Mouse (Mus musculus) kidney, adult 2 months (tissue): ENCODE data around the gene Elovl6.

Source experiments
- CTCF ChIP-seq: fragments of 200-500 bp; conservative IDR thresholded peaks from 2 replicates; pipeline ENCODE4 v1.5.1; 2011; ENCODE audit warnings: low read depth, mild to moderate bottlenecking, control low read depth, low read length, moderate library complexity, mixed read lengths; ENCODE audit not compliant: insufficient read depth, insufficient read length
- POLR2A ChIP-seq: fragments of 200-500 bp; IDR thresholded peaks from one replicate; pipeline ENCODE4 v1.6.1; 2011; ENCODE audit warnings: low read depth, low read length, control low read depth

GRCm38 (mm10) chr3:129582449-129582848, 50.3 kb downstream of the Elovl6 start:
- no peak for TF ChIP-seq CTCF
- TF ChIP-seq POLR2A = no peak
